Mouse (Mus musculus): Measurements from ENCODE around the gene Elmo1. TPM values are rescaled to one million over a fixed set of nuclear protein-coding genes. Genes with fewer than 3 reads are reported as not detected.
A peak's percentile ranks its signal among the peaks of the same experiment; 100 is the strongest.

Gene Elmo1
- polyA plus RNA-seq, 1 experiment from 2014 or later = 14.9 TPM

DNA sequence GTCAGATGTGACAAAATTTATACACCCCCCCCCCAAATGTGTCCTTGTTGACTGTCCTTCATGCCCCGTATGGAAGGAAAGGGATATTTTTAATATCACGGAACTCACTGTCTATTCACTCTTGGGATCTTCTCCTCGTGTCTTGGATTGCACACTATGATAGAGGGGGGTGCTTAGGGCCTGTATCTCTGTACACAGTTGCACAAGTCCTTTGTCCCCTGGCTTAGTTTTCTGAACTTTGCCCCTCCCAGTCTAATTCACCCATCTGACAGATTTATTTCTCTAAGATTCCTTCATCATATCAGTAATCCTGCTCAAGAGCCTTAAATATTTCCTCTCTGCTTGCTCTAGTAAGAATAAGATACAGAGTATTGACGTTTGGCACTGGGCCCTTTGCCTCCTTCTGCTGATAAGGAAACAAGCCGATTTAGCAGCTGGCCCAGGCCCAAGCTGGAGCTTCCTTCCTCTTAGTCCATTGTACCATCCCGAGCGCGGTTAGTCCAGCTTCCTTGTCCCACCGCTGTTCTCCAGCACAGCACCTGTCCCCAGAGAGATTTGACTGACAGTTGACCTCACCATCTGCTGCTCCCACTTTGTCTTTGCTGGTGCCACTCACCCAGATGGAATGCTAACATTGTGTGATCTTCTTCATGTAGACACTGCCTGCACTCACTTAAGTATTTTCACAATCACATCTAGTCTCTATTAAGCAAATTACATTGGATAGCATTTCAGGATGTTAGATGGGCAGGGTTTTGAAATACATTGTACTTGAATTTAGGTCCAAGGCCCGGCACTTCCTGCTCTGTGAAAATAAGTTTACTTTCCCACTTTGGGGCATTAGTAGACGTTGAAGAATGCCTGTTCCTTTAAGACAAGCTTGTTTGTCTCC lies 141.7 kb downstream of the Elmo1 start:
- Histone ChIP-seq H3K9me3 (no peaks in the 10 kb centered on the region), H3K36me3 (no peaks in the 10 kb centered on the region), H3K4me3 (replicated peaks) (no peak overlapping the region), H3K27ac (0 out of 2 replicates have a peak overlapping the region, but pooled peaks have one; percentile 17), H3K9ac (no peak overlapping the region), H3K4me1 (replicated peaks) (0 out of 2 replicates have a peak, but pooled peaks cover 5% of the 10 kb centered on the region), H3K27me3 (replicated peaks) (no peaks in the 10 kb centered on the region), H3K4me2 (replicated peaks) (no peak overlapping the region)
- 45% methylated on average over 11 of the region's 11 CpGs for WGBS
- ATAC-seq = peak; percentile 87

DNA sequence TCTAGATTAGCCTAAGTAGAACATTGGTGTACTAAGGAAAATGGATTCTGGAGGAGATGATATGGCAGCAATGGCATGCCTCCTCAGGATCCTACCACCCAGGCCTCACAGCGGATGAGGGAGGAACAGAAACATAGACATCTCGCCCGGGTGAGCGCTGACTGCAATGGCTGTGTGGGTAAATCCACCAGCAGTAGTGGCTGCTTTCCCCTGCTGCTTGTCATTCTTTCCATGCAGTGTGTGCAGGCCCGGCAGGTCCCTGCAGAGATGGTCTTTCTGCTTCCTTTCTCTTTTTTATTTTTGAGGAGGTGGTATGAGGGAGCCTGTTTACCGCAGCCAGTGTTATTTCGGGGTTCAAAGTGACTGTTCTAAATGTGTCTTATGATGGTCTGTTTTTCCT lies 143.3 kb downstream of the Elmo1 start:
- ATAC-seq = no peak
- Histone ChIP-seq H3K4me2 (replicated peaks) (no peak overlapping the region), H3K27me3 (replicated peaks) (no peaks in the 10 kb centered on the region), H3K9ac (no peak overlapping the region), H3K27ac (no peak overlapping the region), H3K4me3 (replicated peaks) (no peak overlapping the region), H3K36me3 (no peaks in the 10 kb centered on the region), H3K4me1 (replicated peaks) (0 out of 2 replicates have a peak, but pooled peaks cover 5% of the 10 kb centered on the region), H3K9me3 (no peaks in the 10 kb centered on the region)
- WGBS = 91% methylated on average over 7 of the region's 7 CpGs

DNA sequence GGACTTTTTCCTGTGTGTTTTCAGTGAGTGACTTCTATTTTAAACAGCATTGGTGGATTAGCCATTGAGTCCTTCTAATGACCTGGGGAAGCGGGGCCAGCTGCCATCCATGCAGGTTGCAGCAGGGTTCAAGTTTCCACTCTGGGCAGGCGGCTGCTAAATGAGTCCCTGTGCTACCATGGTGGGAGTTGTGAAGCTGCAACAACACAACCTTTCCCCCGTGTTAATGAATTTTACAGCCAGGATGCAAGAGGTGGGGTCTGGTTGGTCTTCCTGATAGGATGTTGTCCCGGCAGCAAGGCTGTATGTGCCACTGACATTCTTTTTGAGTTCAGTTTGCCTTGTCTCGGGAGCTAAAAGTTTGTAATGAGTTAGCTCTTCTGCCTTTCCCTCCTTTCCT lies 147.2 kb downstream of the Elmo1 start:
- H3K27ac ChIP-seq = no peak overlapping the region
- H3K27me3 ChIP-seq (replicated peaks) = no peaks in the 10 kb centered on the region
- H3K9me3 ChIP-seq = no peaks in the 10 kb centered on the region
- no peak overlapping the region for H3K4me3 ChIP-seq (replicated peaks)
- 79% methylated on average over 5 of the region's 5 CpGs for WGBS
- no peaks in the 10 kb centered on the region for H3K4me1 ChIP-seq (replicated peaks)
- H3K36me3 ChIP-seq = no peaks in the 10 kb centered on the region
- ATAC-seq = no peak
- H3K9ac ChIP-seq = no peak overlapping the region
- no peak overlapping the region for H3K4me2 ChIP-seq (replicated peaks)

DNA sequence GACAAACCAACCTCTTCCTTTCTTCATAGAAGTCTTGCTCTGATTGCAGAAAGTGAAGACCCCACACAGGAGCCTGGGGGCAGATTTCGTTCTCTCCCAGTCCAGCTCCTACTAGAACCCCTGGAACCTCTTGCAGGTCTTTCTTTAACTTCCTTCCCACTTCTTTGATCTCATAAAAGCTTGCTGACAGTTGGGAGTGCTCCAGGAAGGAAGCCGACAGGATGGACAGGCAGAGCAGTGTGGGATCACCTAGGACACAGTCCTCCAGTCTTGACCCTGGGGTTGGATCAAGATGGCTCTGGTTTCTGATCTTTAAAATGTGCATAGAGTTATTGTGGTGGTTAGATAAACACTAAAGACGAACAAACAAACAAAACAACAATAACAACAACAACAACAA lies 147.8 kb downstream of the Elmo1 start:
- no peak for ATAC-seq
- 63% methylated on average over 3 of the region's 3 CpGs for WGBS
- Histone ChIP-seq H3K4me1 (replicated peaks) (no peaks in the 10 kb centered on the region), H3K27ac (no peak overlapping the region), H3K4me2 (replicated peaks) (no peak overlapping the region), H3K9ac (no peak overlapping the region), H3K4me3 (replicated peaks) (no peak overlapping the region), H3K9me3 (no peaks in the 10 kb centered on the region), H3K27me3 (replicated peaks) (no peaks in the 10 kb centered on the region), H3K36me3 (no peaks in the 10 kb centered on the region)

DNA sequence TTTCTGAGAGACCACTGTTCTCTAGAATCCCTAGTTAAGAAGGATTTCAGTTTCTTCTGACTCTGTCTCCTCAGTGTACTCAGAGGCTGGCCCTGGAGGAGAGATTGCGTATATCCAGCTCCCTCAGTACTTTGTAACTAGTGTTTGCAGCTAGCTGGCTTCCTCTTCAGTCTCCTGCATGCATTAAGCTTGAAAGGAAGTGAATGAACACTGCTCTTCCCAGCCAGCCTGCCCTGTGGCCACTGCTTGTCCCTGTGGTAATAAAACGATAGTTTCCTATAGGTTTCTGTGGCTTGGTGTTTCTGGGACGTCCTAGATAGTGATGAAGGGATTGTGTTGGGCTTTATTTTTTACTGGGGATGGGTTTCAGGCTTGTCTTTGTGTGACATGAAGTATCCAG lies 148.3 kb downstream of the Elmo1 start:
- 84% methylated on average over 3 of the region's 3 CpGs for WGBS
- Histone ChIP-seq H3K27ac (no peak overlapping the region), H3K36me3 (no peaks in the 10 kb centered on the region), H3K4me2 (replicated peaks) (no peak overlapping the region), H3K4me1 (replicated peaks) (no peaks in the 10 kb centered on the region), H3K9ac (no peak overlapping the region), H3K4me3 (replicated peaks) (no peak overlapping the region), H3K27me3 (replicated peaks) (no peaks in the 10 kb centered on the region), H3K9me3 (no peaks in the 10 kb centered on the region)
- no peak for ATAC-seq

DNA sequence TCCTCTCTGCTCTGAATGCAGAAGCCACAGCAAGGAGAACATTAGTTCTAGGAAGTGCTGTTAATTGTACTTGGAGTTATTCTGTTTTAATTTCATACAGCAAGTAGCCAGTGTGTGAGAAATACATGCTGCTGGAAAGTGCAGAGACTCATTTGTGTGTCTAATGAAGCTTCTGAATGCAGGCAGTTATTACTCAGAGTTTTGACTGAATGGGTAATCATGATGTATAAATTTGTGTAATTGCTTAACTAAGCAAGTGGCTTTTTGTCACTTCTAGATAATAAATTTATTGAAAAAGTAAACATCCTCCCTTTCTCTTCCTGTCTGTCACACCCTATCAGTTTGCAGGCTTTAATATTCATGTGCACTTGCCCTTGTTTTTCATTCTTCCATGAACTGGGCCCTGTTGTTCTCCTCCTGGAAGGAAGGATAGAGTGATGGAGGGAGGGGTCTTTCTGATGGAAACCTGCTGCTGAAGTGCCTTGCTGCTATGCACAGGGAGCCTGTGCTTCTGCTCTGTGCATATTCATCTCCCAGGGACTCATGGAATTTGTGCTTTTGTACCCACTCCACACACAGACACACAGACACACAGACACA lies 159.8 kb downstream of the Elmo1 start:
- no peak overlapping the region for H3K9ac ChIP-seq
- no peaks in the 10 kb centered on the region for H3K9me3 ChIP-seq
- ATAC-seq = no peak
- no peak overlapping the region for H3K27ac ChIP-seq
- no peak overlapping the region for H3K4me2 ChIP-seq (replicated peaks)
- H3K36me3 ChIP-seq = no peaks in the 10 kb centered on the region
- no peaks in the 10 kb centered on the region for H3K4me1 ChIP-seq (replicated peaks)
- H3K27me3 ChIP-seq (replicated peaks) = no peaks in the 10 kb centered on the region
- H3K4me3 ChIP-seq (replicated peaks) = no peak overlapping the region

DNA sequence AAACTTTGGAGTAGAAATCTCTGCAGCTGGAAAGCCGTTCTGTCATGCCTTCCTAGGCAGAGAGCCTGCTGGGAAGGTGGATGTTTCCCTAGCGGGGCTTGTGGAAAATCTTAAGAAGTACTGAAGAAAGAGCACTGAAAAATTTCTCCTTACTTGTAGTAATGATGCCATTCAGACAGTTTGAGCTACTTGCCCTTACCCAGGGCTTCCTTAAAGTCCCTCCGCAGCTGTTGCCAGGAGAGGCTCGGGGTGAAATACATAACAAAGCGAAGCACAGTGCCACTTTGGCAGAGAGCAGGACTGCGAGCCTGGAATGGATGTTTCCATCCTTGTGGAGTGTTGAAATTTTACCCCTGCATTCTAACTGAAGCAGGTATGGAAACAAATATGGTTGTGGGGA lies 164.5 kb downstream of the Elmo1 start:
- 82% methylated on average over 6 of the region's 6 CpGs for WGBS
- no peak for ATAC-seq

DNA sequence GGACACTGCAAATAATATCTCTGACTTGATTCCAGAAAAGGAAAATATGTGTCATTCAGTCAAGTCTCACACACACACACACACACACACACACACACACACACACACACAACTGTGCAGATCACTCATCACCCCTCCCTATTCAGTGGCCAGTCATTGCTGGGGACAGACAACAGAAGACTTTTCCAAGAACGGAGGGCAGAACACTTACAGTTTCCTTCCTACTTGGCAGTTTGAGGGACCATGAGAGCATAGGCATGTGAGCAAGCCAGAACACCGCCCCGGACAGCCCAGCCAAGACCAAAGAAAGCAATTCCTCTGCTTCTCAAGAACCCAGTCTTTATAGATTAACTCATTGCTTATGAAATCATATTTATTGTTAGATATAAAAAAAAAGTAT lies 165.0 kb downstream of the Elmo1 start:
- Histone ChIP-seq H3K9me3 (no peaks in the 10 kb centered on the region), H3K27ac (no peak overlapping the region), H3K4me1 (replicated peaks) (0 out of 2 replicates have a peak, but pooled peaks cover 2% of the 10 kb centered on the region), H3K4me3 (replicated peaks) (no peak overlapping the region), H3K27me3 (replicated peaks) (no peaks in the 10 kb centered on the region), H3K9ac (no peak overlapping the region), H3K36me3 (no peaks in the 10 kb centered on the region), H3K4me2 (replicated peaks) (no peak overlapping the region)
- WGBS = 86% methylated on average over 3 of the region's 3 CpGs
- ATAC-seq = no peak

More for the DNA sequence above, 164.5 kb downstream of the Elmo1 start:
- Histone ChIP-seq H3K4me3 (replicated peaks) (no peak overlapping the region), H3K4me1 (replicated peaks) (0 out of 2 replicates have a peak, but pooled peaks cover 2% of the 10 kb centered on the region), H3K36me3 (no peaks in the 10 kb centered on the region), H3K4me2 (replicated peaks) (no peak overlapping the region), H3K9me3 (no peaks in the 10 kb centered on the region), H3K27me3 (replicated peaks) (no peaks in the 10 kb centered on the region), H3K27ac (no peak overlapping the region), H3K9ac (no peak overlapping the region)

DNA sequence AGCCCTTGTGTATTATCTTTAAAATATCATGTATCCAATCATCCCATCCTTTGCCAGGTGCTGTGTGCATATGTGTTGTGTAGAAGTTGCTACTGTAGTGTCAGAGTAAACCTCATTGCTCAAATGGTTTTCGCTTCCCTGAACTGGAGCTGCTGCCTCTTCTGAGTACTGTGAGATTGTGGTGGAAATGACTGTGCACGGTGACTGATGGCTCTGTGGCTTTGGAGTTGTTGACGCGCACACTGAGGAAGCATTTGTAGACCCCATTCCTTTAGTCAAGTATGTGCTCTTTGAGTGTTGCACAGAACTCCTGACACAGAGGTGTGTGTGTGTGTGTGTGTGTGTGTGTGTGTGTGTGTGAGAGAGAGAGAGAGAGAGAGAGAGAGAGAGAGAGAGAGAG lies 166.2 kb downstream of the Elmo1 start:
- no peak overlapping the region for H3K9ac ChIP-seq
- no peak overlapping the region for H3K27ac ChIP-seq
- no peak for ATAC-seq
- no peaks in the 10 kb centered on the region for H3K27me3 ChIP-seq (replicated peaks)
- H3K9me3 ChIP-seq = no peaks in the 10 kb centered on the region
- H3K4me1 ChIP-seq (replicated peaks) = 0 out of 2 replicates have a peak, but pooled peaks cover 2% of the 10 kb centered on the region
- H3K4me3 ChIP-seq (replicated peaks) = no peak overlapping the region
- no peaks in the 10 kb centered on the region for H3K36me3 ChIP-seq
- 91% methylated on average over 4 of the region's 4 CpGs for WGBS
- no peak overlapping the region for H3K4me2 ChIP-seq (replicated peaks)

DNA sequence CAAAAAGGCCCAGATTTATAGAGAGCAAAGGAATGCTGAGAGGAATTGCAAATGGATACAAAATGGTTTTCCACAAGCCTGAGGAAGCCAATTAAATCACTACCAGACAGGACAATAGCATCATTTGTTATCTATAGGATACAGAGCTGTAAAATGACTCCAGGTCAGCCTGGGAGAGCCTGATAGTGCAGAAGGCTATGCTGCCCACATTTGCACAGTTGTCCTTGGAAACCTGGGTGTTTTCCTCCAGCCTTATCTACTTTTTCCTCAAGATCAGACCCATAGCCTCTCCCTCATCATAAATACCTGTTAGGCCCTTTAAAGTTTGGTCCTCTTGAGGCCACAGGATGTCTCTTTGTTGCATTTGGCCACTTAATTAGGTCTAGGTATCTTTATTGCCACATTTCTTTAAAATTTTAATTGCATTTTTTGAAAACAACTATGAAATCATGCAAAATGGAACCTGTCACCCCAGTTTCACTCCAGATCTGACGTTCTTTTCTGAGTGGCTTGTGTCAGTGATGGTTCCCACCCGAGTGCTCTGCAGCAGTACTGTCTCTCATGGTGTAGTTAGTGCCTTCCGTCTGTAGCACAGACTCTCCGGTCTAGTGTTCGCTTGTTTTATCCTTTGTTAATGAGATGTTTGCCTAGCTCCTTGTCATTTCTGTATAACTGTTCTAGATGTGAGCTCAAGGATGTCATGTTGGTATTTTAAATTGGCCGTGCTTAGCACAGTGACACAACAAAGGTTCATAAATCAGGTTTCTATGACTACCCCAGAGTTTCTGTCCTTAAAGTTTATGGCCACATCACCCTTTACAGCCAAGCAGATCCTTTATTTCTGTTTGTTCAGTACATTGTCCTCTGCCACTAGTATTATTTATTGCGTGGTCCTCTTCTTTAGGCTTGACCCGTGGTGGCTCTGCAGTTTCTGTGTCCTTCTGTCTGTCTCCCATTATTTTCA lies 167.4 kb downstream of the Elmo1 start:
- peak; percentile 77 for ATAC-seq
- 64% methylated on average over 8 of the region's 8 CpGs for WGBS
- Histone ChIP-seq H3K4me3 (replicated peaks) (no peak overlapping the region), H3K9ac (no peak overlapping the region), H3K36me3 (no peaks in the 10 kb centered on the region), H3K27me3 (replicated peaks) (no peaks in the 10 kb centered on the region), H3K4me1 (replicated peaks) (0 out of 2 replicates have a peak, but pooled peaks cover 2% of the 10 kb centered on the region), H3K9me3 (no peaks in the 10 kb centered on the region), H3K27ac (no peak overlapping the region), H3K4me2 (replicated peaks) (no peak overlapping the region)

DNA sequence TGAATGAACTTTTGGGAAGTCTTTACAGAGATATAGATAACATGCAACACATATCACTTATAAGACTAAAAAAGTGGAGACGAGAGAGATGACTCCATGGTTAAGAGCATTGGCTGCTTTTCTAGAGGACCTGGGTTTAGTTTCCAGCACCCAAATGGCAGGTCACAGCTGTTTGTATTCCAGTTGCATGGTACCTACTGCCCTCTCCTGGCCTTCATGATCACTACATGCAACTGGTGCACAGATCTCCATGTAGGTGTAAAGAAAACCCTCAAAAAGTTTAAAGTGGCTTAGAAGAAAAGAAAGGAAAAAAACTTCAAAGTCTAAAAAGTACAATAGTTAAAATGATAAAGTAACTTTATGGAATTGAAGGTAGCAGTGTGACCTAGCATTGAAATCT lies 172.8 kb downstream of the Elmo1 start:
- no peaks in the 10 kb centered on the region for H3K9me3 ChIP-seq
- no peak overlapping the region for H3K4me3 ChIP-seq (replicated peaks)
- H3K36me3 ChIP-seq = no peaks in the 10 kb centered on the region
- no peaks in the 10 kb centered on the region for H3K27me3 ChIP-seq (replicated peaks)
- H3K27ac ChIP-seq = no peak overlapping the region
- no peak for ATAC-seq
- WGBS = 94% methylated on average over 1 of the region's 1 CpGs
- H3K4me1 ChIP-seq (replicated peaks) = no peaks in the 10 kb centered on the region
- H3K4me2 ChIP-seq (replicated peaks) = no peak overlapping the region
- no peak overlapping the region for H3K9ac ChIP-seq

DNA sequence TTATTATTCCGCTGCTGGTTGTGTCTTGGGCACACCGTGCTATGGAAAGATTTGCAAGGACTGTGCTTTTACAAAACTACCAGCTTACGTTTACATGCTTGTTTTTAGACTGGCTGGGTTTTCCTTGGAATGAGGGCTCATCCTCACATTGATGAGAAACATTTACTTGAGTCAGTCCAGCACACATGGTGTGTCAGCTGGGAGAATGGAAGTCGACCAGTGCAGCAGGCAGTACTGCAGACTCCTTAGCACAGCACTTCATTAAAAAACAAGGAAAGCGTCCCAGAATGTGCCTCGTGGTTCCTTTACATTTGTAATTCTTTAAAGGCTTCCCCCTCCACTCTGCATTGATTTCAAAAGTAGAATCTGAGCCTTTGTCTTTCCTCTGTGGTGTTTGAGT lies 179.8 kb downstream of the Elmo1 start:
- no peaks in the 10 kb centered on the region for H3K4me1 ChIP-seq (replicated peaks)
- H3K9ac ChIP-seq = no peak overlapping the region
- H3K9me3 ChIP-seq = no peaks in the 10 kb centered on the region
- no peak overlapping the region for H3K4me3 ChIP-seq (replicated peaks)
- H3K27me3 ChIP-seq (replicated peaks) = no peaks in the 10 kb centered on the region
- no peak overlapping the region for H3K4me2 ChIP-seq (replicated peaks)
- 60% methylated on average over 6 of the region's 6 CpGs for WGBS
- no peak overlapping the region for H3K27ac ChIP-seq
- no peaks in the 10 kb centered on the region for H3K36me3 ChIP-seq
- no peak for ATAC-seq

Measured in intestine, embryonic 15.5 days (tissue).